Mouse (Mus musculus) heart, embryonic 13.5 days (tissue): ENCODE results near the gene St6galnac3. TPM values are rescaled to one million over a fixed set of nuclear protein-coding genes. Genes with fewer than 3 reads are reported as not detected.

Source experiments
- ATAC-seq: fragments of 200-750 bp; cut with Nextera tagmentation; 2 replicates; pipeline ENCODE4 v1.8.0; 2017; ENCODE audit warnings: moderate TSS enrichment; ENCODE audit not compliant: insufficient number of reproducible peaks, low FRiP score, low TSS enrichment; ENCODE audit errors: extremely low read depth
- H3K27ac ChIP-seq: fragments of 300-500 bp; sonication (generic); replicated peaks from 2 replicates; pipeline ENCODE4 v1.5.1; 2015; ENCODE audit warnings: moderate library complexity, mild to moderate bottlenecking, inconsistent platforms
- H3K27me3 ChIP-seq: fragments of 300-500 bp; sonication (generic); replicated peaks from 2 replicates; pipeline ENCODE4 v1.6.1; 2015; ENCODE audit warnings: mild to moderate bottlenecking, inconsistent platforms
- H3K36me3 ChIP-seq: fragments of 300-500 bp; sonication (generic); 2 replicates; pipeline ENCODE4 v1.6.1; 2015; ENCODE audit warnings: mild to moderate bottlenecking, inconsistent platforms
- H3K4me1 ChIP-seq: fragments of 300-500 bp; sonication (generic); 2 replicates; pipeline ENCODE4 v1.6.1; 2015; ENCODE audit warnings: inconsistent platforms
- H3K4me2 ChIP-seq: fragments of 300-500 bp; sonication (generic); 2 replicates; pipeline ENCODE4 v1.6.1; 2015; ENCODE audit warnings: inconsistent platforms, mild to moderate bottlenecking, moderate library complexity
- H3K4me3 ChIP-seq: fragments of 300-500 bp; sonication (generic); 2 replicates; pipeline ENCODE4 v1.5.1; 2015; ENCODE audit warnings: moderate library complexity, mild to moderate bottlenecking, inconsistent platforms
- H3K9ac ChIP-seq: fragments of 300-500 bp; sonication (generic); 2 replicates; pipeline ENCODE4 v1.6.1; 2015; ENCODE audit warnings: inconsistent platforms, mild to moderate bottlenecking, moderate library complexity
- H3K9me3 ChIP-seq: fragments of 300-500 bp; sonication (generic); 2 replicates; pipeline ENCODE4 v1.6.1; 2016; ENCODE audit warnings: inconsistent platforms
- WGBS: fragments of 180-500 bp; shearing (Covaris S2); methylation state at CpG from one replicate; pipeline ENCODE4 v1.1.7; 2015; ENCODE audit warnings: mixed read lengths; 5-methylcytosine and 5-hydroxymethylcytosine counted together
- polyA plus RNA-seq: library from polyadenylated mRNA; unstranded; fragments of >200 nt; fragmentation: Nextera tagmentation; extraction: Ambion mirVana; gene quantifications from 2 replicates; pipeline ENCODE4 v1.2.1, GENCODE M21; 2015

The St6galnac3 gene
- polyA plus RNA-seq, 1 experiment from 2014 or later = 21.7 TPM

DNA sequence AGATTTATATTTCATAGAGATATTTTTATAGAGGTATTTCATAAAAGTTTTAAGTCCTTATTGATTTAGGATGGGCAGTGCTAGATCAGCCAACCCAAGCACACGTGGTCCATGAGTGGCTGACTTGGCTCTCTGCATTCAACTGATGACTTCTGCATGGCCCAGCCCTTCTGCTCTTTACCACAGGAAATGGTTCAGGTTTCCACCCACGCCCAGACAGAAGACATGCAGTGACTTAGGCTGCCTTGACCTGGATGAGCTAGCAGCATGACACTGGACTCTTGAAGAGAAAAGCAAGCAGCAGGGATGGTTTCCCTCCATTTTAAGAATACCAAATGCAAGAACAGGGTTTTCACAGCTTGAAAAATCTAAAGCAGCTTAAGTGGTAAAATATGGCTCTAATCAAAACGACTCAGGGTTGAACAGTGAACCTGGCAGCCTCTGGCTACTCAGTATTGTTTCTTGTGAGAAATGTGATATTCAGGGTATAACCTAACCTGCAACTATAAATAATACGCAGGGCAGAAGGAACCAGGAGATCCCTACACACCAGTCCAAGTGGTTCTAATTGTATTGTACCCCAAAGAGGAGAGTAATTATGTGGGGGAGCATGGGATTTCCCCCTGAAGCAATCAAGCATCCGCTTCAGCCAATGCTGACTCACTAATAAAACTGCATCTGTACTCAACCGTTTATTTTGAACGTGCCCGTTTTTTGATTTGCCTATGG is 448.7 kb downstream of the St6galnac3 start:
- H3K4me2 ChIP-seq = no peak overlapping the region
- 76% methylated on average over 8 of the region's 8 CpGs for WGBS
- ATAC-seq = no peak

DNA sequence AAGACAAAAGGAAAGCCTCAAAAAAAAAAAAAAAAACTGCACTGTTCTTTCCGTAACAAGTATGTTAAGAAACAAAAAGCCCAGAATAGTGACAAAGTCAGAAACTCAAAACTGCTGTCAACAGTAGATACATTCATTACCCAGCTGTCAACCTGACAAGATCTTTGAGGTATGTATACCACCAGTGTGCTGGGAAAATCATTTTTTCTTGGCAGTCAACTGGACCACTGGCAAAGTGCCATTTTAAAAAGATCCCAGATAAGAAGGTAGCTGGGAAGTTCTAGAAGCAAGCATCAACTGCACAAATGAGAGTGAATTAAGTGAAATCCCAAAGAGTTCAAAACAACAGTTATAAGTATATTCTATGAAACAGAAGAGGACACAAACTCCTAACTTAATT is 452.7 kb downstream of the St6galnac3 start:
- Histone ChIP-seq H3K27me3 (no peaks in the 10 kb centered on the region), H3K9ac (no peak overlapping the region)

More for the DNA sequence above, 448.7 kb downstream of the St6galnac3 start:
- Histone ChIP-seq H3K9ac (no peak overlapping the region), H3K27me3 (no peaks in the 10 kb centered on the region), H3K4me1 (peaks cover 33% of the 10 kb centered on the region), H3K36me3 (no peaks in the 10 kb centered on the region), H3K9me3 (peaks cover 12% of the 10 kb centered on the region), H3K27ac (no peak overlapping the region), H3K4me3 (no peak overlapping the region)

DNA sequence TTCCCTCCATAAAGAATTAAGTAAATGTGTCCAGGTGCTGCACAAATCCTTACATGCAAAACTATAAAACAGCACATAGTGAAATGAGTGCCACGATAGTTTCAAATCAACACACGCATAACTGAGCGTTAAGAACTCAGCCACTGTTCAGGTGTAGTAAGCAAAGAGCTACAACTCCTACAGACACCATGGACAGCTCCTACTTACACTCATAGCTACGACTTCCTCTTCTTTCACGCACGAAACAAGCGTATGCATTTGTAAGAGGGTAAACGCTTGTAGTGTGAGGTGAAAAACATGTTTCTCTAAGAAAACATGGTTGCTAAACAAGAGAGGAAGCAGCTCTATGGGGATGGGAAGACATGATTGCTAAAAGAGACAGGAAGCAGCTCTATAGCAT is 457.6 kb downstream of the St6galnac3 start:
- Histone ChIP-seq H3K4me3 (no peak overlapping the region), H3K9ac (no peak overlapping the region), H3K4me2 (no peak overlapping the region), H3K27me3 (no peaks in the 10 kb centered on the region), H3K9me3 (no peaks in the 10 kb centered on the region), H3K27ac (no peak overlapping the region), H3K4me1 (peaks cover 9% of the 10 kb centered on the region), H3K36me3 (no peaks in the 10 kb centered on the region)
- no peak for ATAC-seq
- WGBS = 60% methylated on average over 8 of the region's 8 CpGs

More for the DNA sequence above, 452.7 kb downstream of the St6galnac3 start:
- Histone ChIP-seq H3K27ac (no peak overlapping the region), H3K4me3 (no peak overlapping the region), H3K4me2 (no peak overlapping the region), H3K36me3 (no peaks in the 10 kb centered on the region), H3K4me1 (peaks cover 14% of the 10 kb centered on the region), H3K9me3 (peaks cover 12% of the 10 kb centered on the region)
- 28% methylated on average over 1 of the region's 1 CpGs for WGBS
- ATAC-seq = no peak

DNA sequence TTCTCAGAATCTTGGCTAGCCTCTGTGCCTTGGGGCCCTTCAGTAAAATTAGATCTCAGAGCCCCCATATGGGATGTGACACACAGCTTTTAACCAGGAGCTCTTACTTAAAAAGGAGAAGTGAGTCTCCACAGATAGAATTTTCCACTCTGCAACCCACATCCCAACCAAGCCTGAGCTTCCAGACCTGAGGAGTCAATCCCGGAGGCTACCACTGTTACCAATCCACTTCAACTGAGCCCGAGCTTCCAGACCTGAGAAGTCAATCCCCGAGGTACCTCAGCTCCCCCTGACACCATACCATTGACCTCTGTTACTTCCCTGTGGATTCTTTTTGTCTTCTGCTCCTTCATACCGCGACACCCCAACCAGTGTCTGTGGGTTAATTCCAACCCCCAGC is 463.0 kb downstream of the St6galnac3 start:
- Histone ChIP-seq H3K4me1 (no peaks in the 10 kb centered on the region), H3K4me3 (no peak overlapping the region), H3K4me2 (no peak overlapping the region), H3K9ac (no peak overlapping the region), H3K36me3 (no peaks in the 10 kb centered on the region), H3K27me3 (no peaks in the 10 kb centered on the region), H3K9me3 (no peaks in the 10 kb centered on the region), H3K27ac (no peak overlapping the region)
- WGBS = 78% methylated on average over 5 of the region's 5 CpGs
- no peak for ATAC-seq

DNA sequence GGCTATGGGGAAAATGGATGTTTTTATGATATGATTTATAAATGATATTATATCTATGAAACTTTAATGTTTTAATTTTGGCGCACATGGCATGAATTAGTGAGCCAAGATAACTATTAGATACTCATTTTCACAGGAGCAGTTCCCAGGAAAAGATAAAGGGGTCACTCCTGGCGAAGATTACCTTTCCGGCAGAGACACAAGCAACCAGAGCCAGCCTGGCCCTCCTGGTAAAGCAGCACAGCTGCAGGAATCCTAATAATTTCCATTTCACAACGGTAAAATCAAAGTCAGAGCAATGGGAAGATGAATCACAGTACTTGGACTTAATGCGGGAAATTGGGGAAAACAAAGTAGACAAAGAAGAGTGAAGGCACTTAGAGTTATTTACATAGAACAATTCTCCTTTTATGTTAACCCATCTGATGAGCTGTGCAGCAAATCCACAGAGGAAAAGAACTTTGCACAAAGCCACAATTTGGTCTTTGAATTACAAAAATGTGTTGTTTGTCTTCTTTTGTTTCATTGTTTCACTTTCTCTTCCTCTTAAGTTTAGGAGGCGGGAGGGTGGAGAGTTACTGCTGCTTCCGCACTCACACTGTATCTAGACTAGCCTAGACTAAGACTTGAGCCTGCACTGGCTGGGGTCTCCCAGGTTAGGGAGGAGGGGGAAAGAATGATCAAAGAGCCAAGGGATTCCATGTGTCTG is 464.6 kb downstream of the St6galnac3 start:
- 62% methylated on average over 7 of the region's 7 CpGs for WGBS
- H3K4me2 ChIP-seq = no peak overlapping the region
- ATAC-seq = no peak
- H3K36me3 ChIP-seq = no peaks in the 10 kb centered on the region
- no peaks in the 10 kb centered on the region for H3K27me3 ChIP-seq
- no peak overlapping the region for H3K4me3 ChIP-seq
- H3K9me3 ChIP-seq = no peaks in the 10 kb centered on the region
- no peak overlapping the region for H3K27ac ChIP-seq
- no peak overlapping the region for H3K9ac ChIP-seq
- H3K4me1 ChIP-seq = no peaks in the 10 kb centered on the region

DNA sequence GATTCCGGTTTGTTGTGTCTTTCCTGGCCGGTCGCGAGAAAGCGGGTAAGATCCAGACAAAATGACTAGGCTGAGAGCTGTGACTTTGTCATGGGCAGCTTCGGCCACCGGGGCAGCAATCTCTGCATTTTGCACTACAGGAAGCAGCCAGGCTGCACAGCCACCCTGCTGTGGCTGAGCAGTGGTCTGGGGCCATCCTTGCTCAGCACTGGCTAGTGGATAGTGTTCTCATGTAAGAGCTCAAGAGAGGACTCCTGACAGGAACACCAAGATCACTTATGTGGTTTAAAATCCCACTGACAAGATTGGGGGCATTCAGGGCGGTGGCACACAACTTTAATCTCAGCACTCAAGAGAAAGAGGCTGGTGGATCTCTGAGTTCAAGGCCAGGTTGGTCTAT is 469.1 kb downstream of the St6galnac3 start:
- Histone ChIP-seq H3K4me2 (no peak overlapping the region), H3K27ac (no peak overlapping the region), H3K9me3 (no peaks in the 10 kb centered on the region), H3K36me3 (no peaks in the 10 kb centered on the region), H3K4me1 (no peaks in the 10 kb centered on the region), H3K4me3 (no peak overlapping the region), H3K9ac (no peak overlapping the region), H3K27me3 (no peaks in the 10 kb centered on the region)
- no peak for ATAC-seq
- WGBS = 82% methylated on average over 8 of the region's 8 CpGs

DNA sequence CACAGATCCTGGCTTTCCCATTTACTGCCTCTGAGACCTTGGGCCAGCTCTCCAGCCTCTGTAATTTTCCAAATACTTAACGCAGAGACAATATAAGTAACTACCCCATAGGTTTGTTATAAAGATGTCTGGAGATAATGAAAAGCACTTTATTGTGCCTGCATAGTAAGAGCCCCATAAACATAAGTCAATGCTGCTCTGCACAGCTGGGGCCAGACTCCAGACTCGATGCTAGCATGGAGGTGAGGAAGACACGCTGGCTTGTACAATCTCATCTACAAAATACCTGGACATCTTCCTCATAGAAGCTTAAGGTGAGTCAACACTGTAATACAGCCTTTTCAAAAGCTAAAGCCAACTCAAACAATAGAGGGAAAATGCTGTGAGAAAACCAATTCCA is 473.3 kb downstream of the St6galnac3 start:
- 78% methylated on average over 3 of the region's 3 CpGs for WGBS

DNA sequence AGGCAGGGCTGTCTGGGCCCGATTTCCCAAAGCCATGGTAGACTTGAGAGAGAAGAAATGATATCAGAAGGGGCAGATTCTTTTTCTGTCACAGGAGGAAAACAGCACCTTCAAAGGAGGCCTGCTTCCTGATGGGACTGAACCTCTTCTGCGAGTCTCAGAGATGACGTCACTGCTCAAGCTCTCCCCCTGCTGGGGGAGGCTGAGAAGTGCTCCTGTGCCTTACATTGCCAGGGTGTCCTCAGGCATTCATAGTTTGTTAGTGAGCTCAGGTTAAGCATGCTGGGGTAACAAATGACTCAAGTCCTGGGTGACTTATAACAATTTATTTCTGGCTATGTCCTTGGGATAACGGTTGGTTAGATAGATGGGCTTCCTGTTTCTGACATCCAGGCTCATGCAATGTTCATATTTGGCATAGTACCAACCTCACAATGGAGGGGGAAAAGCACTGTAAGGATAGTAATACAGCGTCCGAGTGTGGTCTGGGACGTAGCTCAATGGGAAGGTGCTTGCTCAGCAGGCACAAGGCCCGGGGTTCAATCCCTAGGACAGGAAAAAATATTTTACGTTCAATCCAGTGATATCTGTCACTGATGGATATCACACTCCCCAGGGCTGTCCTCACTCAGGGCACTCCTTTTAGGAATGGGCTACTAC is 474.2 kb downstream of the St6galnac3 start:
- 39% methylated on average over 9 of the region's 9 CpGs for WGBS
- ATAC-seq = no peak
- H3K36me3 ChIP-seq = no peaks in the 10 kb centered on the region
- H3K27ac ChIP-seq = no peak overlapping the region
- H3K9ac ChIP-seq = no peak overlapping the region
- H3K4me2 ChIP-seq = no peak overlapping the region
- H3K27me3 ChIP-seq = no peaks in the 10 kb centered on the region
- no peaks in the 10 kb centered on the region for H3K9me3 ChIP-seq
- no peaks in the 10 kb centered on the region for H3K4me1 ChIP-seq
- no peak overlapping the region for H3K4me3 ChIP-seq

More for the DNA sequence above, 473.3 kb downstream of the St6galnac3 start:
- Histone ChIP-seq H3K4me1 (no peaks in the 10 kb centered on the region), H3K9ac (no peak overlapping the region), H3K4me2 (no peak overlapping the region), H3K27ac (no peak overlapping the region), H3K36me3 (no peaks in the 10 kb centered on the region), H3K27me3 (no peaks in the 10 kb centered on the region), H3K4me3 (no peak overlapping the region), H3K9me3 (no peaks in the 10 kb centered on the region)
- no peak for ATAC-seq

DNA sequence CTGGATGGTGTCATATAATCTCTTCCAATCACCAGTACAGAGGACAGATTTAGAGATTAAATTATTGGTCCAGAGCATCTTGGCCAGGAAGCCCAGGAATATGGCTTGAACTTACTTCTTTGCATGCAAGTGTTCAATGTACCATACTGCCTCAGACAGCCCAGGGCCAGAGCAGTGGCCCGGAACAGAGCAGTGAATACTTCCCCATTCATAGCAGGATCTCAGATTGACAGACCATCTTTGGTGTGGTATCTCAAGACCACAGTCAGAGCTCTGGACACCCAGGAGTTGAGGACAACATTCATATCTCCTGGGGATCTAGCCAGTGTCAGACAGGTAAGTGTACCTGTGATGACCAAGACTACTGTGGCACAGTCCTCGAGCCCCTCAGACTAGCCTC is 476.1 kb downstream of the St6galnac3 start:
- H3K27ac ChIP-seq = no peak overlapping the region
- no peak overlapping the region for H3K4me3 ChIP-seq
- 80% methylated on average over 2 of the region's 2 CpGs for WGBS
- H3K36me3 ChIP-seq = no peaks in the 10 kb centered on the region
- H3K9me3 ChIP-seq = no peaks in the 10 kb centered on the region
- H3K4me2 ChIP-seq = no peak overlapping the region
- H3K4me1 ChIP-seq = no peaks in the 10 kb centered on the region
- ATAC-seq = no peak
- H3K27me3 ChIP-seq = no peaks in the 10 kb centered on the region
- no peak overlapping the region for H3K9ac ChIP-seq

DNA sequence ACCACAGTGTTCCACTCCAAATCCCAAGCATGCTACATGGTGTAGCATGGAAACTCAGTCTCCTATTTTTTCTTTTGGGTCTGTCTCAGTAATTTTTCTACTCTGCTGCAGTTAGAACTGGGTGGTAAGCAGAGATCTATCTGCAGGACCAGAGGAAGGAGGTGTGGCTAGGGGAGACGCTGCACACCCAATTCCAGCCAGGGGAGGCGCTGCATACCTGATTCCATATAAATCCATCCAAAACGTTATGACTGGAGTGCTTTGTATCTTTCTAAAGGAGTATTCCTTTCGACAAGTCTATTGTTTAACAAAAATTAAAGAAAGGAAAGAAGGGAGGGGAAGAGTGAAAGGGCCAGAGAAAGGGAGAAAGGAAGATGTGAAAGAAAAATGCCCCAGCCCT is 476.9 kb downstream of the St6galnac3 start:
- H3K27ac ChIP-seq = no peak overlapping the region
- 36% methylated on average over 4 of the region's 4 CpGs for WGBS
- no peaks in the 10 kb centered on the region for H3K9me3 ChIP-seq
- H3K4me2 ChIP-seq = no peak overlapping the region
- H3K4me3 ChIP-seq = no peak overlapping the region
- H3K4me1 ChIP-seq = peaks cover under 1% of the 10 kb centered on the region; the same call in 1 of the 2 replicates
- no peaks in the 10 kb centered on the region for H3K27me3 ChIP-seq
- no peak overlapping the region for H3K9ac ChIP-seq
- no peak for ATAC-seq
- no peaks in the 10 kb centered on the region for H3K36me3 ChIP-seq

DNA sequence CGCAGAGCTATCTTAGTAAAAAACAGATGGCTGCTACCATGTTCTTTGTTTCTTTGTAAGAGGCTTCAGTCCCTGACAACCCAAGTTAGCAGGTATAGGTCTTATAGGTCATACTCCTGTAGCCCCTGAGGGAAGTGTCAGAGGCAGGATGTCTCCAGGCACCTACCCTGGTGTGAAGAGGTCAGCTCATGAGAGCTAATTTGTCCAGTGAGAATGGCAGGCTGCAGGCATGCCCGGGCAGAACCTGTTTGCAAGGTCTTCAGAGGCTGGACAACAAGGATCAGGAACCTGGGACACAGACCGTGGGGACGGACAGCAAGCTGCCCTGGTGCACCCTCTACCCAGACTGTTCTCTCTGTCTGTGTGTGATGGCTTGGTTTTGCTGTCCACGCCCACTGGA is 482.4 kb downstream of the St6galnac3 start:
- Histone ChIP-seq H3K36me3 (no peaks in the 10 kb centered on the region), H3K27me3 (no peaks in the 10 kb centered on the region), H3K4me2 (no peak overlapping the region), H3K4me3 (no peak overlapping the region), H3K4me1 (peaks cover 49% of the 10 kb centered on the region), H3K9ac (no peak overlapping the region), H3K27ac (no peak overlapping the region), H3K9me3 (no peaks in the 10 kb centered on the region)
- no peak for ATAC-seq
- WGBS = 60% methylated on average over 5 of the region's 5 CpGs
